Mouse (Mus musculus) lung, adult 2 months (tissue): Measurements from ENCODE around the gene Csf2rb.

Experiments
- CTCF ChIP-seq: fragments of 200-500 bp; IDR thresholded peaks from 2 replicates; pipeline ENCODE4 v1.5.1; 2011; ENCODE audit warnings: mild to moderate bottlenecking, low read length, control low read depth; ENCODE audit not compliant: insufficient read depth
- POLR2A ChIP-seq: fragments of 200-500 bp; IDR thresholded peaks from 2 replicates; pipeline ENCODE4 v1.6.1; 2011; ENCODE audit warnings: low read depth, mild to moderate bottlenecking, control low read depth, low read length, borderline replicate concordance; ENCODE audit errors: extremely low read depth

GRCm38 (mm10) chr15:78305341-78305933 is 20.1 kb upstream of the Csf2rb start, which contains the start of gene Csf2rb2:
- TF ChIP-seq POLR2A (no peak), CTCF (no peak)
